Mouse (Mus musculus): ENCODE measurements at regions not wholly inside any gene's neighbourhood (a gene's known extent, or its start where the extent isn't known, plus 50 kb on each side); places are given as distances from the start of the nearest gene placed in this dataset.
A peak's percentile ranks its signal among the peaks of the same experiment; 100 is the strongest.

DNA sequence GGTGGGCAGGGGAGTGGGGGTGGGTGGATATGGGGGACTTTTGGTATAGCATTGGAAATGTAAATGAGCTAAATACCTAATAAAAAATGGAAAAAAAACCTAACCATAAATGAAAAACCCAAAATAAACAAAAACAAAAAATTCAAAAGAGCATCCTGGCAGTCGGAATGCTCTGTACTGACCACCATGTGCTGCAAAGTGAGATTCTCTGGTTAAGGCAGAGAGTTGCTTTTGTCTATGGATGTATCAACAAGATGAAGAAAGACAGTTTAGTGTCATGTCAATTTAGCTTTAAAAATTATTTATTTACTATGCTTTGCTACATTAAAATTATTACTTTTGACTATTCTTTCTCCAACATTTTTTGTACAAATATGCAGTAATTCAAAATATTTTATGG, 88.5 kb downstream of the E330014E10Rik start:
- no peaks in the 10 kb centered on the region for H3K27me3 ChIP-seq (replicated peaks; ENCODE audit: low read depth, poor library complexity, severe bottlenecking)
- 92% methylated on average over 1 of the region's 1 CpGs for WGBS
- no peaks in the 10 kb centered on the region for H3K9me3 ChIP-seq
- no peak overlapping the region for H3K4me3 ChIP-seq
- no peak overlapping the region for H3K27ac ChIP-seq (replicated peaks)
- no peaks in the 10 kb centered on the region for H3K4me1 ChIP-seq
- H3K36me3 ChIP-seq (replicated peaks) = no peaks in the 10 kb centered on the region
- no peak for DNase-seq (ENCODE audit: low spot score)

GRCm38 (mm10) chr5:95864725-95865492, 89.1 kb downstream of the E330014E10Rik start:
- Histone ChIP-seq H3K27ac (replicated peaks) (no peak overlapping the region), H3K9me3 (no peaks in the 10 kb centered on the region), H3K4me3 (no peak overlapping the region), H3K36me3 (replicated peaks) (no peaks in the 10 kb centered on the region), H3K4me1 (no peaks in the 10 kb centered on the region), H3K27me3 (replicated peaks; ENCODE audit: low read depth, poor library complexity, severe bottlenecking) (no peaks in the 10 kb centered on the region)
- 77% methylated on average over 3 of the region's 3 CpGs for whole genome bisulfite sequencing
- no peak for DNase-seq (ENCODE audit: low spot score)

GRCm38 (mm10) chr5:95865516-95865915, 89.7 kb downstream of the E330014E10Rik start:
- DNase-seq (ENCODE audit: low spot score) = no peak
- 83% methylated on average over 2 of the region's 2 CpGs for WGBS
- no peak overlapping the region for H3K4me3 ChIP-seq

DNA sequence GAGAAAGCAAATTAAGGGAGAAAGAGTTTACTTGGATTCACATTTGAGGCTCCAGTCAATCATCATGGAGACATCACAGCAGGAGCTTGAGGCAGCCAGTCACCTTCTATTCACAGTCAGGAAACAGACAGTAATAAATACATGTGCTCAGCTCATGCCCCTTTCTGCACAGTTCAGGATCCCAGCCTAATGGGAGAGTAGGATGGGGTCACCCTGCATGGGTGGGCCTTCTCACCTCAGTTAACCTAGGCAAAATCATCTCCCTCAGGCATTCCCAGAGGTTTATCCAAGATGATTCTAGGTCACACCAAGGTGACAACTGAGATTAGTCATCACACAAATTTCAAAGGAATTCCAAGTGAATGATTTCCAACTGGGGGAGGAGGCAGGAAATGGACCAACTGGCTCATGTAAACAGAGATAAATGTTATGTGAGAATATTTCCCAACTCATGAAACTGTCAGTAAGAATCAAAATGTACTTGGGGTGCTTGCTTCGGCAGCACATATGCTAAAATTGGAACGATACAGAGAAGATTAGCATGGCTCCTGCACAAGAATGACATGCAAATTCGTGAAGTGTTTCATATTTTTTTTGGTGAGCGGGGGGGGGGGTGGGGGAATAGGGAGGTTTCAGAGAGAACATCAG, 89.8 kb upstream of the Cxcl13 start:
- Histone ChIP-seq H3K36me3 (replicated peaks) (no peaks in the 10 kb centered on the region), H3K9me3 (no peaks in the 10 kb centered on the region), H3K4me3 (no peak overlapping the region), H3K27ac (replicated peaks) (no peak overlapping the region), H3K4me1 (no peaks in the 10 kb centered on the region), H3K27me3 (replicated peaks; ENCODE audit: low read depth, poor library complexity, severe bottlenecking) (no peaks in the 10 kb centered on the region)
- 87% methylated on average over 4 of the region's 4 CpGs for WGBS
- DNase-seq (ENCODE audit: low spot score) = no peak

More at GRCm38 (mm10) chr5:95865516-95865915, 89.7 kb downstream of the E330014E10Rik start:
- no peaks in the 10 kb centered on the region for H3K4me1 ChIP-seq
- no peaks in the 10 kb centered on the region for H3K36me3 ChIP-seq (replicated peaks)
- H3K27me3 ChIP-seq (replicated peaks; ENCODE audit: low read depth, poor library complexity, severe bottlenecking) = no peaks in the 10 kb centered on the region
- no peak overlapping the region for H3K27ac ChIP-seq (replicated peaks)
- no peaks in the 10 kb centered on the region for H3K9me3 ChIP-seq

DNA sequence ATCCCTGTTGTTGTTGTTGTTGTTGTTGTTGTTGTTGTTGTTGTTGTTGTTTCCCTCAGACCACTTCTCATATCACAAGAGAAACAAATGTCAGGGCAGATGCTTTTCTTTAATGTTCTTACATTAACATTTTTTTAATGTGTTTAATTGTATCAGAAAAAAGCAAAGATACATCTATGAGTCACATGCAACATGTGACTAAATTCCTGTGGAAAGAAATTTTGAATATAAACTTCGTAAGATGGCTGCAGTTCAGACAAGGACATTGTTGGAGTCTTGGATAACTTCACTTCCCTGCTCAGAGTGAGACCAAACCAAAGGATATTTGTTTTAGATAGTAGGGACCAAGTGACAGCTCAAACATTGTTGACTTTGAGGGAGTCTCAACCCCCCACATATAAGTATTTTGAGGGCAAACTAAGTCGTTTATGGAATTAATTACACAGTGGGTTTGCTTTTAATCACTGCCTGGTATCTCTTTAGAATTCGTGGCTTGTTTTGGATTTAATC, 86.4 kb upstream of the Cxcl13 start:
- Histone ChIP-seq H3K9me3 (no peaks in the 10 kb centered on the region), H3K27ac (replicated peaks) (no peak overlapping the region), H3K36me3 (replicated peaks) (no peaks in the 10 kb centered on the region), H3K27me3 (replicated peaks; ENCODE audit: low read depth, poor library complexity, severe bottlenecking) (no peaks in the 10 kb centered on the region), H3K4me1 (no peaks in the 10 kb centered on the region), H3K4me3 (no peak overlapping the region)
- WGBS = 55% methylated on average over 3 of the region's 3 CpGs
- DNase-seq (ENCODE audit: low spot score) = no peak

DNA sequence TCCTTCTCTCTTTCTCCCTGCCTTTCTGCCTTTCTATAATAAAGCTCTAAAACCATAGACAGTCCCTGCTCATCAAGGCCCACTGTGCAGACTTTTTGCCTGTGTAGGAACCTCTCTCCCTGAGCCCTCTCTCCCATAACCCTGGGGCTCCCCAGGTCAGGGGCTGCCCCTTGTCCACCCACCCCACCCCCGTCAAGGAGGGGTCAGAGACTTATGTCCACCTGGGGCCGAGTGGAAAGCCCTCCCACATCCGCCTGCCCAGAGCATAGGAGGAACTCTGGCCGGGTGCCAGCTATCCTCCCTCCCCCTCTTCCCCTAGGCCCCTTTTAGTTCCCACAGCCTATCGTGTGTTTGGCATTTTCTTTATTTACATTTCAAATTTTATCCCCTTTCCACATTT, 81.8 kb upstream of the Cxcl13 start:
- no peak for DNase-seq (ENCODE audit: low spot score)
- no peaks in the 10 kb centered on the region for H3K36me3 ChIP-seq (replicated peaks)
- no peak overlapping the region for H3K27ac ChIP-seq (replicated peaks)
- H3K27me3 ChIP-seq (replicated peaks; ENCODE audit: low read depth, poor library complexity, severe bottlenecking) = no peaks in the 10 kb centered on the region
- 75% methylated on average over 5 of the region's 5 CpGs for WGBS
- no peaks in the 10 kb centered on the region for H3K4me1 ChIP-seq
- H3K4me3 ChIP-seq = no peak overlapping the region
- H3K9me3 ChIP-seq = no peaks in the 10 kb centered on the region

GRCm38 (mm10) chr5:95880914-95881313, 75.8 kb upstream of the Cxcl13 start:
- Histone ChIP-seq H3K4me3 (no peak overlapping the region), H3K27ac (replicated peaks) (no peak overlapping the region), H3K9me3 (no peaks in the 10 kb centered on the region), H3K27me3 (replicated peaks; ENCODE audit: low read depth, poor library complexity, severe bottlenecking) (no peaks in the 10 kb centered on the region), H3K36me3 (replicated peaks) (no peaks in the 10 kb centered on the region), H3K4me1 (no peaks in the 10 kb centered on the region)
- peak; percentile 41 for DNase-seq (ENCODE audit: low spot score)

Data from embryonic facial prominence, embryonic 10.5 days (tissue).